In genomic region chr6:92397876-92398275, GRCm38 (mm10) we compare ENCODE assay signal across 24 mouse cellular contexts.
DNase-seq lines count a peak whose midpoint lies in the region; ATAC-seq lines count a peak whose summit lies in the region.
"Had no signal": no experiment of that assay in that cellular context is flagged by ENCODE, and none has a peak within 500 bp of the region (broad histone marks: within the 10 kb centered on the region; RNA-seq: fewer than 3 reads in every experiment).

No protein-coding gene starts in this region.

- intact Hi-C loops in heart, postnatal 36 days (cut with DNase I) = no loop called here

- H3K27me3 ChIP-seq in hindbrain, embryonic 14.5 days (ENCODE audit: control insufficient read depth, insufficient read depth, low read length) = no peaks in the 10 kb centered on the region
- H3K27me3 ChIP-seq: heart, embryonic 12.5 days; hindbrain, embryonic 15.5 days had no signal

- ATAC-seq in hindbrain, embryonic 14.5 days (ENCODE audit: low FRiP score) = no peak
- ATAC-seq: activated CD4-positive, CD25-positive, alpha-beta regulatory T cell, adult 4 months; inflammation-experienced regulatory T-cells, adult 6 months had no signal

- H3K27ac ChIP-seq in hindbrain, embryonic 14.5 days = no peak overlapping the region
- H3K27ac ChIP-seq: heart, adult 2 months; hindbrain, embryonic 15.5 days; liver, embryonic 14.5 days had no signal

- 0 out of 2 replicates have a peak, but pooled peaks cover 3% of the 10 kb centered on the region for H3K4me1 ChIP-seq in hindbrain, embryonic 14.5 days (replicated peaks; ENCODE audit: control insufficient read depth, insufficient read depth, low read length)

- H3K4me2 ChIP-seq in hindbrain, embryonic 14.5 days (replicated peaks) = no peak overlapping the region
- H3K4me2 ChIP-seq: heart, embryonic 12.5 days; hindbrain, embryonic 15.5 days had no signal

- peak; percentile 74 for DNase-seq in heart, adult 11 months
- DNase-seq in heart, postnatal 36 days = no peak
- DNase-seq in right cerebral cortex, adult 18-20 months = peak; percentile 57
- DNase-seq in right cerebral cortex, adult 2 months (ENCODE audit: low spot score in 2 of 2) = no peak
- peak; percentile 37 to 71 for DNase-seq in left cerebral cortex, adult 9 months (ENCODE audit: low spot score in 2 of 2)
- DNase-seq in hindbrain, embryonic 14.5 days (ENCODE audit: low spot score) = no peak
- DNase-seq: adrenal gland, adult 2 months; adrenal gland, postnatal 36 days; B cell, adult 2 months; cerebellum, adult 9-10 months; gastrocnemius, postnatal 25 days; heart, adult 2 months; kidney, adult 11 months; kidney, postnatal 14 days; liver; lung, adult 2 months; lung, postnatal 10 days; midbrain, embryonic 14.5 days had no signal

- no peak overlapping the region for H3K4me3 ChIP-seq in hindbrain, embryonic 14.5 days (replicated peaks; ENCODE audit: low read length)
- H3K4me3 ChIP-seq: erythroblast, embryonic 14.5 days; heart, adult 2 months; heart, embryonic 12.5 days; hindbrain, embryonic 15.5 days had no signal

- H3K9ac ChIP-seq in hindbrain, embryonic 14.5 days = no peak overlapping the region
- H3K9ac ChIP-seq: heart, embryonic 12.5 days; hindbrain, embryonic 15.5 days; liver, embryonic 14.5 days had no signal

- no peaks in the 10 kb centered on the region for H3K9me3 ChIP-seq in hindbrain, embryonic 14.5 days (ENCODE audit: control insufficient read depth, low read length)
- H3K9me3 ChIP-seq: heart, embryonic 12.5 days; hindbrain, embryonic 15.5 days had no signal

- peaks cover 7% of the 10 kb centered on the region for H3K36me3 ChIP-seq in hindbrain, embryonic 14.5 days (replicated peaks; ENCODE audit: control insufficient read depth, insufficient read depth)
- H3K36me3 ChIP-seq: hindbrain, embryonic 15.5 days had no signal

- 91% methylated on average over 6 of the region's 6 CpGs for WGBS in hindbrain, embryonic 14.5 days

Comparison
In these comparisons a context has a peak if more than half of its experiments do, and no peak if none do; other contexts are left out.
1. DNase-seq: peak in heart, adult 11 months (single experiment), right cerebral cortex, adult 18-20 months (single experiment) and left cerebral cortex, adult 9 months (2 of 2); none in heart, postnatal 36 days (0 of 2), right cerebral cortex, adult 2 months (0 of 2) and hindbrain, embryonic 14.5 days (single experiment).